Mouse (Mus musculus) cerebellum, adult 18-20 months (tissue): Measurements from ENCODE around the gene Htr1f.
"Not testable (repeated sequence)": the region's sequence is repeated elsewhere in the genome, so short reads cannot be mapped to it uniquely, and the experiment has no call there.

Experiments used
- DNase-seq, 2 experiments: peaks; one replicate each; pipeline ENCODE4 v3.0.0; 2021

Gene Htr1f

GRCm38 (mm10) chr16:65105184-65105931 is at the start of gene Htr1f:
Gene Htr1f (minus strand): TSS chr16:65105854.
- DNase-seq: no peak

GRCm38 (mm10) chr16:65139771-65140170 is 34.1 kb upstream of the Htr1f start:
- DNase-seq: no peak

DNA sequence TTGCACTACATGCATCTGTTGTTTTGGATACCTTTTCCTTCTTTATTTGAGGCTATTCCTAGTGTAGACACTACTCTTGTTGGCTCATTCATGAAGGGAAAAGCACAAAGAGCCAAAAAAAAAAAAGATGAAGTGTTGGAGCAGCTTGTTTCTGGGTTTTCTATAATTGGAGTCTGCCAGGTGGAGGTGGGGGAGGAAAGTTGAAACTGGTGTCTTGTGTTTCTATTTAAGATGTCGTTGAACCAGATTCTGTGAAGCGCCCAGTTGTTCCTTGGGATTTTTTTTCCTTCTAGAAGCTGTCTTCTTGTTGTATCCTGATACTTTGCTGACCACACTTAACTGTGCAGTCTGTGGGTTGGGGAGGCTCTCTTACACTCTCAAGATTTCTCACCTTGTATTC is 23.7 kb upstream of the Htr1f start:
- no peak for DNase-seq

GRCm38 (mm10) chr16:65127846-65128245 is 22.2 kb upstream of the Htr1f start:
- DNase-seq: no peak

DNA sequence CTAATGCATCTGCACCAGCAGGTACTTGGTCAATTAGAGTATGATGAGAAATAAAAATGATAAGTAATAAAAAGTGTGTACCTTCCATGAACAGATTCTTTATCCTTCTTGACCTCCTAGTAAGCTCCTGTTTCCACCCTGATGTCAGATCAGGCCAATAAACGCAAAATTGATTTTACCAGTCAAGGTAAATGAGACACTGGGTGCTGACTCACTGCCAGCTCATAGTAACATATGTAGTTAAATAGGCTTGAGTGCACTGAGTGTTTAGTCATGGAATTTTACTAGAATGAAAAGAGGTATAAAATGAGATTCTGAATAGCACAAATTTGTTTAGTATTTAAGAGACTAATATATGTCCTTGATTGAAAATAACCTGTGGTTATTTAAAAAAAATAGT is 6.6 kb upstream of the Htr1f start:
- no peak for DNase-seq

GRCm38 (mm10) chr16:65093552-65093951 is 12.1 kb downstream of the Htr1f start:
- DNase-seq: no peak

- no peak for DNase-seq
Observed at GRCm38 (mm10) chr16:65083475-65083874, 22.2 kb downstream of the Htr1f start.

DNA sequence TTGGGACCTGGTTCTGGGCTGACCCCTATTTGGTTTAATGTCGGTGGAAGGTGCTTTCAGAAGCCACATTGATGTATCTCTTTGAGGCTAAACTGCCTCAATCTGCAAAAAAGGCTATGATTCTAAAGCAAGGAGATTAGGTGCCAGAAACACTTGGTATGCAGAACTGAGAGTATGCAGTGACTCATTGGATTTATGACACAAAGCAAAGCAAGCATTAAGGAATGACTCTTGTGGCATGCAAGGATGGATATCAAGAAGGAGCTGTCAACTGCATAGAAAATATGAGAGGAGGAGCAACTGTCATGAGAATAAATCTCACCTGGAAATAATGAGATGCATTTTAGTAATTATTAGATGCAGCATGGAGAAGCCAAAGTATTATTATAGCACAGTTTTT is 35.8 kb downstream of the Htr1f start:
- no peak for DNase-seq

DNA sequence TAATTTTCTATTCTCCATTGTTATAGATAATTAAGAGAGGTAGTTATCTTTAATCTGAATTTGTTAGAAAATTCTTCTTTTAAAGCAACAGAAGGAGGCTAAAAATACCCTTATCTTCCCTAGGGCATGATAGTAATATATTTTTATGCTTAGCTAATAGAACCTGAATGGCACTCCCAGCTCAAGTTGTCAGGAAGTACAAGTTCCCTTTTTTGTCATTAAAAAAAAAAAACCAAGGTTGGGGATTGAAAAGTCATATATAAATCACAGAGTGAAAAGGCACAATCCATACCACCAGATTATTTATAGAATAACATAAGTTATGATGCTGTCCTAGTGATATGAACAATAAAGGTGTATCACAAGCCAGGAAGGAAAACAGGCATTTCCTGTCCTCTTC is 39.4 kb downstream of the Htr1f start:
- no peak for DNase-seq

DNA sequence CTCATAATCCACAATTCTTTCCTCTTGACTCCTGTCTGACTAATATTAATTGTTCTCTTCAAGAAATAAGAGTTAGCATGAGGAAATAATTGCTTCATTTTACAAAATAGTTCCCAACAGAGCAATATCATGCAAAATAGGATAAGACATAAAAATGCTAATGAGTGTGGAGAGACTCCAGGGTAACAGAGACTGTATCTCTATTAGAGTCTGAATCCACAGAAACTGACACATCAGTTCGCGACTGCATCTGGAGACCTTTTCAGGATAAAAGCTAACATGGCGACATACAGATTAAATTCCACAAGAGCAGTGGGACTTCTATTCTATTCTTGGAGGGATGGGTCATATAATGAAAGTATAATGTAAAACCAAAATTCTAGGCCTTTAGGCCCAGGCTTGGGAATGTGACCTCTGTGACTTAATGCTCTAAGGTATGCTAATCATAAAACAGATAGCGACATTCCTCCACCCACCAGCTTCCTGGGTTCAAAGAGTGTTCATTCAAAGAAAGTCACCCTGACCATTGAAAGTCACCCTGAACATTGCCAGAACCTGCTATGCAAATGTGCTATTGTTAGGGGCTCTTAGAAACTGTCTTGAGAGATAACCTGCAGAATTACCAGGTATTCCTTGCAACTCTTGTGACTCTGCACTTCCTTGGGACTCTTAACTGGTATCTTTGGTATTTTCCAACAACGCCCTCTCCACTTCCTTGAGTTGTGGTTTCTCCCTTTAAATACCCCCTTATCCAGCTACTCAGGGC is 67.8 kb downstream of the Htr1f start:
- not testable (repeated sequence) for DNase-seq

- peak; percentile 45 to 49 for DNase-seq
Observed at GRCm38 (mm10) chr16:65029675-65030074, 76.0 kb downstream of the Htr1f start.

DNA sequence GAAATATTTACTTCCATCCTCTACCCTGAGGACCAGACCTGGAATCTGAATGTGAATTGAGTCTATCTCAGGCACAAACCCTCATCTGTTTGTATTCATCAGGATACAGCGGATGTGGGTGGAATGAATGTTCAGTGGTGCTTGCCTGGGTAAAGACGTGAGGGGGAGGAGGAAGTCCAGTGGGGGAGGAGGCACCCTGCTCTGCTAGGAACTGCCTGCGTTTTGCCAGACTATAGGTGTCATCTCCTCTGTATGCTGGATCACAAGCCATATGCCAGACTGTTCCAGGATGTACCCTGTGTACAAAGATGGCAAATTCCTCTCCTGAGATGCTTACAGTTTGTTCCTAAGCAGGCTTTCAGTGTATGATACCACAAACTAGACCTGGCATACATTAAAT is 83.3 kb downstream of the Htr1f start:
- DNase-seq: no peak

- no peak for DNase-seq
Observed at GRCm38 (mm10) chr16:65018710-65019109, 86.9 kb downstream of the Htr1f start.

DNA sequence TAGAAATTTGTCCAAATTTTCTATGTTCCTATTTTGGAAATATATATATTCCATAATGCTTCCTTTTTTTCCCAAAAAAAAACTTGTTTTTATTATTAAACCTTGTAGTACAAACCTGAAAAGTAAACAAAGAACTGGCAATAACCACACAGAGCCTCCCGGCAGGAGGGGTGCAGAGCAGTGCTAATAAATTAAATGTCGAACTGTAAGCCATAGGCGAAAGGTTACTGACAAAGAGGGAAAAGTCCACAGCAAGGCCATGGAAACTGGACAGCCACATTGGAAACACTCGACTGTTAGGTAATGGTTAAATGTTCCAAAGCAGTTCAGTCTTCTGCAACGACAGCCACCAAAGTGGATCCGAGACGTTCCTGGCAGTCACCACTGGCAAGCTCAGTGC is 87.5 kb downstream of the Htr1f start:
- DNase-seq: no peak

GRCm38 (mm10) chr16:65017566-65017965 is 88.1 kb downstream of the Htr1f start:
- DNase-seq: no peak

DNA sequence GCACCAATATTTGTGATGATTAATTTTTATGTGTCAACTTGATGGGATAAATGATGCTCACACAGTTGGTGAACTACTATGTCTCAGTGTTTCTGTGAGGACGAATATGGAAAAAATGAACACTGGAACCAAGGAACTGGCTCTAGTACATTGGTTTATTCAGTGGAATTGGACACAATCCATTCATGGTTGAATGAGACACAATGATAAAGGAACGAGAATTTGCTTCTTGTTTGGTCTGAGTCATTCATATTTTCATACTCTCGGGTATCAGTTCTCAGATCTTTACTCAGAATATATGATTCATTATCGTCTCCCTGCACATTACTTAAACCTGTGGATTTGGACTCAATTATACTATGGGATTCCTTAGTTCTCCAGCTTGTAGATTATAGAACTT is 90.4 kb downstream of the Htr1f start:
- no peak for DNase-seq

- no peak for DNase-seq
Observed at GRCm38 (mm10) chr16:65001993-65002821, 103.4 kb downstream of the Htr1f start.

GRCm38 (mm10) chr16:64989279-64989800 is 116.3 kb downstream of the Htr1f start:
- DNase-seq: no peak

DNA sequence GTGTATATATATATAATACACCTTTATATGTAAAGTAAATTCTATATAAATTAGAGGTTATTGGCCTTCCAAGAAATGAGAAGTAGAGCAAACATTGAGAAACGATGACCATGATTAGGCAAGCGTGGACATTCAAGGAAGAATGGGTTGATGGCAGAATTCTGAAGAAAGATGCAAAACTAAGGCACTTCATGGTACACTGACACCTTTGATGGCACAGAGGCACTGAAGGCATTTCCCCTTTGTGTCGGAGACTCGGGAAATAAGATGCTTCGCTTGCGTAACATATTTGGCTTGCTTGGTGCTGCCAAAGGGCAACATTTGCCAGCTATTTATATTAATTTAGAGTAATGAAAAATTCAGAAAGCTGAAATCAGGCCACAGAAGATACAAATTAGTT is 118.1 kb downstream of the Htr1f start:
- no peak for DNase-seq

GRCm38 (mm10) chr16:64987049-64987448 is 118.6 kb downstream of the Htr1f start:
- DNase-seq: no peak

- no peak for DNase-seq
Observed at GRCm38 (mm10) chr16:64974636-64975035, 131.0 kb downstream of the Htr1f start.

DNA sequence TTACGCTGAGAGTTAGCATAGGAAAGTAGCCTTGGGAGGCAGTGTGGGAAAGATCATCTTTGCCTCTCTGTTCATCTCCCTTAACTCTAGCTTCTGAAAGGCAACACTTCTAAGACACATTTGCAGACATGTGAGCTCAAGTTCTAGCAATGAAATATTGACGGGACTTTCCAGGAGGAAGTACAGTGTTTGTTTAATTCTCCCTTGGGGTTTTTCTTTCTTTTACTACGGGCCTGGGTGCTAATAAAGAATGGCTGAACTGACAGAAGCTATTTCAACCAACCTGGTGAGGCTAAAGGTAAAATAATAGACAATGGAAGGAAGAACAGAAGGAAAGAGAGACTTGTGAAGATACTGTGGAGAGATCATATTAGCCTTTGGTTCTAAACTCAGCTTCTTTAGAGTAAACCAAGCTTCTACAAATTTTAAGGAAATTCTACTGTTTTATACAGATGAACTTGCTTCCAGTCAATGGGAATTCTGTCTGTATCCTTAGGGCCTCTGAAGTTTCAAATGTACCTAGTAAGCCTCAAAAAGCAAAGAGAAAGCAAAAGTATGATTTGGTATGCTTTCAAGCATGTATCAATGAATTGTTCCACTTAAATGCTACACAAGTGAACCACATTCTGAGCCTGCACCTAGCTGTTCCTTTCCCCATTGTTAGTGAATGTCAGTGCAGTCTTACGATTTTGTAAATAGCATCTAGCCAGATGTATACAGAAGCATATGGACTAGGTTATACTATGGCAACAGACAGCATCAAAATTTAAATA is 131.9 kb downstream of the Htr1f start:
- DNase-seq: no peak
